Mouse (Mus musculus): ENCODE measurements around the gene Tssk1.

GRCm38 (mm10) chr16:17933594-17934444 lies 39.8 kb downstream of the Tssk1 start:
- no peak for TF ChIP-seq MAFK (IDR thresholded peaks at IDR 0.05; ENCODE audit: insufficient replicate concordance, low read length)
- no peak for TF ChIP-seq SMC3 (IDR thresholded peaks at IDR 0.05; ENCODE audit: low read depth, low read length)
- TF ChIP-seq POLR2A (IDR thresholded peaks at IDR 0.05; ENCODE audit: low read depth, low read length), result no peak
- TF ChIP-seq ZMIZ1 (IDR thresholded peaks at IDR 0.05; ENCODE audit: low read depth, low read length), result no peak
- no peak for TF ChIP-seq ZNF384 (IDR thresholded peaks at IDR 0.05; ENCODE audit: low read depth, low read length)
- TF ChIP-seq EP300 (IDR thresholded peaks at IDR 0.05; ENCODE audit: low read length), result no peak
- no peak for TF ChIP-seq CTCF (conservative IDR thresholded peaks at IDR 0.05 in 1 of 2, IDR thresholded peaks at IDR 0.05 in 1 of 2; ENCODE audit: low read depth in 2 of 2, low read length in 2 of 2)
- TF ChIP-seq MAZ (IDR thresholded peaks at IDR 0.05; ENCODE audit: low read depth, low read length), result no peak
- no peak for TF ChIP-seq USF2 (conservative IDR thresholded peaks at IDR 0.05; ENCODE audit: low read depth, low read length)
- TF ChIP-seq MXI1 (IDR thresholded peaks at IDR 0.05; ENCODE audit: low read depth, low read length), result no peak
- TF ChIP-seq NELFE (IDR thresholded peaks at IDR 0.05; ENCODE audit: low read depth, low read length), result no peak
- no peak for TF ChIP-seq TCF12 (IDR thresholded peaks at IDR 0.05; ENCODE audit: low read depth, low read length)
- no peak for TF ChIP-seq ZKSCAN1 (IDR thresholded peaks at IDR 0.05; ENCODE audit: borderline replicate concordance, low read depth, low read length)
- TF ChIP-seq TBP (conservative IDR thresholded peaks at IDR 0.05; ENCODE audit: low read depth, low read length), result no peak

Measured in CH12.LX (cell line).